Mouse (Mus musculus) heart, postnatal 0 days (tissue): ENCODE results near the gene Creb5. TPM values are rescaled to one million over a fixed set of nuclear protein-coding genes. Genes with fewer than 3 reads are reported as not detected.

Experiments
- ATAC-seq: fragments of 200-750 bp; cut with Nextera tagmentation; 2 replicates; pipeline ENCODE4 v1.8.0; 2017; ENCODE audit warnings: low read depth, moderate number of reproducible peaks, moderate library complexity; ENCODE audit not compliant: insufficient read depth
- DNase-seq: peaks from one replicate; pipeline ENCODE4 v3.0.0-alpha.2; 2016; ENCODE audit warnings: low spot score
- H3K27ac ChIP-seq: fragments of 300-500 bp; sonication (generic); 2 replicates; pipeline ENCODE4 v1.5.1; 2014; ENCODE audit warnings: low read depth, mild to moderate bottlenecking
- H3K27me3 ChIP-seq: fragments of 300-500 bp; sonication (generic); 2 replicates; pipeline ENCODE4 v1.6.1; 2014; ENCODE audit warnings: low read length, mixed read lengths; ENCODE audit not compliant: control insufficient read depth, insufficient read depth
- H3K36me3 ChIP-seq: fragments of 300-500 bp; sonication (generic); replicated peaks from 2 replicates; pipeline ENCODE4 v1.6.1; 2014; ENCODE audit warnings: low read length, mixed read lengths; ENCODE audit not compliant: control insufficient read depth, insufficient read depth
- H3K4me1 ChIP-seq: fragments of 300-500 bp; sonication (generic); 2 replicates; pipeline ENCODE4 v1.6.1; 2014; ENCODE audit warnings: antibody characterized with exemption; ENCODE audit not compliant: control insufficient read depth, insufficient read depth
- H3K4me2 ChIP-seq: fragments of 300-500 bp; sonication (generic); 2 replicates; pipeline ENCODE4 v1.6.1; 2014; ENCODE audit warnings: low read depth, mild to moderate bottlenecking, low read length, moderate library complexity
- H3K4me3 ChIP-seq: fragments of 300-500 bp; sonication (generic); 2 replicates; pipeline ENCODE4 v1.5.1; 2014; ENCODE audit warnings: low read depth, low read length
- H3K9ac ChIP-seq: fragments of 300-500 bp; sonication (generic); replicated peaks from 2 replicates; pipeline ENCODE4 v1.6.1; 2014; ENCODE audit warnings: low read depth, low read length, mixed read lengths
- H3K9me3 ChIP-seq: fragments of 300-500 bp; sonication (generic); replicated peaks from 2 replicates; pipeline ENCODE4 v1.6.1; 2016; ENCODE audit warnings: low read length; ENCODE audit not compliant: control insufficient read depth
- CTCF ChIP-seq: IDR thresholded peaks from 2 replicates; pipeline ENCODE4 v1.5.1; 2016; ENCODE audit warnings: antibody characterized with exemption, control low read depth, low read depth
- EP300 ChIP-seq: IDR thresholded peaks from 2 replicates; pipeline ENCODE4 v1.6.1; 2016; ENCODE audit warnings: antibody characterized with exemption, low read depth
- WGBS: fragments of 180-500 bp; shearing (Covaris S2); extraction: QIAGEN DNeasy Blood & Tissue Kit; methylation state at CpG from one replicate; pipeline ENCODE4 v1.1.7; 2014; 5-methylcytosine and 5-hydroxymethylcytosine counted together
- polyA plus RNA-seq: library from polyadenylated mRNA; unstranded; fragments of >200 nt; fragmentation: Nextera tagmentation; extraction: Ambion mirVana; gene quantifications from 2 replicates; pipeline ENCODE4 v1.2.1, GENCODE M21; 2015
- total RNA-seq: library from RNA; depleted of rRNA; stranded (reverse); fragments of >200 nt; gene quantifications from 2 replicates; pipeline ENCODE4 v1.2.3, GENCODE M21; 2014; ENCODE audit warnings: low replicate concordance

The Creb5 gene
- total and polyA plus RNA-seq, 2 experiments from 2014 or later = 13.5 to 17.8 TPM

DNA sequence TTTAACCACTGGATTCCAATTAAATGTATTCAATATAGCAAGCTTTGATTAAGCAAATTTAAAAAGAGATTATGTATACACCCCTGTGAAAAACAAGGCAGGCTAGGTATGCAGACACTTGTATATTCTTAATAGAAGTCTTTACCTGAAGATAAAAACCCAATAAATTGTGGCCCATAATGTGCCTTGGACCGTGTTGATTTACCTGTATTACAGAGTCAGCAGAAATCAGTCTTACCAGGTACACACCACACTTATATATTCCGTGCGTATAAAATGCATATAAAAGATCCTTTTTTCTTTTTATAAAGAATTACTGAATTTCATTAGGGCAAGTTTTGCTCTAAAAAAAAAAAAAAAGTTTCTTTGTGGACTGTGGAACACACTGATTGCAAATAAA is 432.9 kb downstream of the Creb5 start:
- no peak overlapping the region for H3K4me3 ChIP-seq
- 88% methylated on average over 3 of the region's 3 CpGs for WGBS
- no peak for ATAC-seq
- DNase-seq = no peak
- no peak overlapping the region for H3K9ac ChIP-seq
- no peak overlapping the region for H3K4me2 ChIP-seq
- no peaks in the 10 kb centered on the region for H3K27me3 ChIP-seq
- TF ChIP-seq CTCF (no peak), EP300 (no peak)
- H3K27ac ChIP-seq = no peak overlapping the region
- H3K9me3 ChIP-seq = no peaks in the 10 kb centered on the region
- no peaks in the 10 kb centered on the region for H3K36me3 ChIP-seq
- H3K4me1 ChIP-seq = no peaks in the 10 kb centered on the region

DNA sequence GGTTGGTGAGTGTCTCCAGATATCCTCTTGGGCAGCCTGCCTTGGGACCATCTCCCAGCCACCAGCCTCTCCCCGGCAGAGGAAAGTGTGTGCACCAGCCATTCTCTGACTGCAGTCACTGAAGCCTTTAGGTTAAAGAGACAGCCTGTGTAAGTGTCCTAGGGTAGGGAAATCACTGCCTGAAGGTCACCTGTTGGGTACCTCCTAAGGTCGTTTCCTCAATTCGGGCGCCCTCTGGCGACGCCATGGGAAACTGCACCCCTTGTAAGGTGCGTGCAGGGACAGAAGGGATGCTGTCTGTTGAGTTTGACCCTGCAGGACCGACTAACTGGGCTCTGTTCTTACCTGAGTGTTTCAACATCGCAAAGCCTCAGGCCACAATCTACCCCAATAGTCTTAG is 434.5 kb downstream of the Creb5 start:
- ATAC-seq (peak; percentile 60), DNase-seq (peak; percentile 60)
- Histone ChIP-seq H3K36me3 (no peaks in the 10 kb centered on the region), H3K4me2 (no peak overlapping the region), H3K9ac (no peak overlapping the region), H3K27ac (no peak overlapping the region), H3K9me3 (no peaks in the 10 kb centered on the region), H3K4me1 (no peaks in the 10 kb centered on the region), H3K4me3 (no peak overlapping the region), H3K27me3 (no peaks in the 10 kb centered on the region)
- WGBS = 12% methylated on average over 9 of the region's 9 CpGs
- TF ChIP-seq CTCF (peak; percentile 93), EP300 (no peak)

DNA sequence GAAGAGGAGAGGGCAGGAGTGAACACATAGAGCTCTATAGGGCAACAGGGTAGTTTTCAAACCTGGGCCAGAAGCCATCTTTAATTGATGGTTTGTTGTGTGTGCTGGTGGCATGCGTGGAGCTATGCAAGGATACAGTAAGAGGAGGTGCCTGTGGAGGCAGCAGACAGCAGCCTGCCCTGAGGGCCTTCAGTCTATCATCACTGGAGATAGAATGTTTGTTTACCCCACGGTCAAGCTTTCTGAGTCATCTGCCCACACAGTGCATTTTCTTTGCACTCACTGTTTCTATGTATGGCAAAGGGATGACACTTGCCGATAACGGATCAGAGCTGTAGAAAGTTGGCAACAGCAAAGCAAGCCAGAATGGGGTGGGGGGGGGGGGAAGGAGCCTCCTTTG is 435.6 kb downstream of the Creb5 start:
- Histone ChIP-seq H3K9me3 (no peaks in the 10 kb centered on the region), H3K9ac (no peak overlapping the region), H3K4me1 (no peaks in the 10 kb centered on the region), H3K27me3 (no peaks in the 10 kb centered on the region), H3K27ac (no peak overlapping the region), H3K36me3 (no peaks in the 10 kb centered on the region), H3K4me3 (no peak overlapping the region), H3K4me2 (no peak overlapping the region)
- DNase-seq = no peak
- TF ChIP-seq EP300 = no peak
- no peak for TF ChIP-seq CTCF
- 64% methylated on average over 4 of the region's 4 CpGs for WGBS
- no peak for ATAC-seq

DNA sequence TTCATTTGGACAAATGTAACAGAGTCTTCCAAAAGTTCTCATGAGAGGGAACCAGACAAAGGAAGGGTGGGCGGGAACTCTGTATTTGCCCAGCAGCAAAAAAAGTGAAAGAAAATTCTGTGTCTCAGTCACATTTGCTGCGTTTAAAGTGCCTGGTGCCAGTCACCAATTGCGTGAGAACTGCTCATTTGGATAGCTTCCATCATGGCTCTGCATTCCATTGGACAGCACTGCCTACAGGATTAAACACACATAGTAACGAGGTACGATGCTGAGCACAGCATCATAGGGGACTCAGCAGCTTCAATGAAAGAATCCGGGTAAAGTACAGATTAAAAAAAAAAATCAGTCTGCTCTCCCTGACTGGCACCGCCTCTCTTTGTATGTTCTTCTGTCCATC is 443.4 kb downstream of the Creb5 start:
- WGBS = 75% methylated on average over 7 of the region's 7 CpGs
- no peak overlapping the region for H3K9ac ChIP-seq
- no peak overlapping the region for H3K4me2 ChIP-seq
- no peaks in the 10 kb centered on the region for H3K9me3 ChIP-seq
- TF ChIP-seq EP300 (no peak), CTCF (no peak)
- H3K27me3 ChIP-seq = no peaks in the 10 kb centered on the region
- H3K27ac ChIP-seq = no peak overlapping the region
- no peak overlapping the region for H3K4me3 ChIP-seq
- DNase-seq = no peak
- no peak for ATAC-seq
- no peaks in the 10 kb centered on the region for H3K36me3 ChIP-seq
- no peaks in the 10 kb centered on the region for H3K4me1 ChIP-seq

DNA sequence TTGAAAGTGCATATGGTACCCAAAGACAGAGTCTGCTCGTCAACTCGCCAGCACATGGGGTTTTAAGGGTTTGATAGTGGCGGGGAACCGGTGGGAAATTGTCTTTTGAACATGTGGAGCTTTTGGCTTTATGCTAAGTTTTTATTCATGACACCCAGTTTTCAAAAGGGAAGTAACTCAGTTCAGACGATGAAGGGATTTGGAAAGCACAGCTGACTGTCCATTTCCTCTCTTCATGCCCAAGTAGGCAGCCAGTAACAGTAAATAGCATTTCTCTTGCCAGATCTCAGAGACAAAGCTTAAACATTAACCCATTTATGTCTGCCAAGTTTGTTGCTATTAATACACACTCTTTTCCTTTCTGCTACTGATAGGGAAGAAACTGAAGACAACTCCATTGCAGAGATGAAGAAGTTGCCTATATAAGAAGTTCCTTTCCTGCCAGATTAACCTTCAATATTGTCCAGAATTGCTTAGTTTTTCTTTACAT is 444.0 kb downstream of the Creb5 start:
- no peak overlapping the region for H3K4me2 ChIP-seq
- no peaks in the 10 kb centered on the region for H3K9me3 ChIP-seq
- no peak for TF ChIP-seq EP300
- TF ChIP-seq CTCF = no peak
- no peaks in the 10 kb centered on the region for H3K36me3 ChIP-seq
- H3K9ac ChIP-seq = no peak overlapping the region
- H3K4me3 ChIP-seq = no peak overlapping the region
- no peaks in the 10 kb centered on the region for H3K27me3 ChIP-seq
- DNase-seq = no peak
- no peak overlapping the region for H3K27ac ChIP-seq
- 82% methylated on average over 5 of the region's 5 CpGs for WGBS
- H3K4me1 ChIP-seq = no peaks in the 10 kb centered on the region
- no peak for ATAC-seq

DNA sequence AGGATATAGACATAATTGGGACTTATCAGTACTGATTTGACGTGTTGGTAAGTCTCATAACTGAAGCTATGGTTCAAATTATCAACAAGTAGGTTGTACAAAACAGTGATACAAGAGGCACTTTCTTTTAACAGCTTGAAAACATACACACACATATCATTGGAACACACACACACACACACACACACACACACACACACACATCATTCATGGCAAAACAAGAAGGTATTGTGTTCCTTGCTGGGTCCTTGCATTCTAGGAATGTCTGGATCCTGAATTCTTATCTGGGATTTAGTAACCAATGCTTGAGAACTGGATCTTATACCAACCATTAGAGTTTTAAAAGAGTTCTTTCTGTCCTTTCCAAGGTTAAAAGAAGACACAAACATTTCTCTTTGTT is 446.5 kb downstream of the Creb5 start:
- Histone ChIP-seq H3K36me3 (no peaks in the 10 kb centered on the region), H3K4me2 (no peak overlapping the region), H3K9me3 (no peaks in the 10 kb centered on the region), H3K4me1 (no peaks in the 10 kb centered on the region), H3K9ac (no peak overlapping the region), H3K4me3 (no peak overlapping the region), H3K27me3 (no peaks in the 10 kb centered on the region), H3K27ac (no peak overlapping the region)
- TF ChIP-seq EP300 (no peak), CTCF (no peak)
- no peak for ATAC-seq
- 72% methylated on average over 1 of the region's 1 CpGs for WGBS
- DNase-seq = no peak
